Mouse (Mus musculus) olfactory bulb, adult 2 months (tissue): ENCODE results near the gene Smtnl1. TPM values are rescaled to one million over a fixed set of nuclear protein-coding genes. Genes with fewer than 3 reads are reported as not detected.

Experiments
- H3K27ac ChIP-seq: fragments of 200-500 bp; 2 replicates; pipeline ENCODE4 v1.5.1; 2012; ENCODE audit warnings: low read depth, low read length; ENCODE audit not compliant: insufficient read depth
- H3K4me1 ChIP-seq: fragments of 200-500 bp; 2 replicates; pipeline ENCODE4 v1.6.1; 2012; ENCODE audit warnings: low read length; ENCODE audit not compliant: control insufficient read depth, insufficient read depth
- H3K4me3 ChIP-seq: fragments of 200-500 bp; 2 replicates; pipeline ENCODE4 v1.5.1; 2012; ENCODE audit warnings: mild to moderate bottlenecking, low read depth, low read length, moderate library complexity; ENCODE audit not compliant: insufficient read depth
- CTCF ChIP-seq: fragments of 200-500 bp; IDR thresholded peaks from 2 replicates; pipeline ENCODE4 v1.5.1; 2012; ENCODE audit warnings: low read depth, mild to moderate bottlenecking, low read length, moderate library complexity; ENCODE audit not compliant: insufficient read depth
- POLR2A ChIP-seq: fragments of 200-500 bp; IDR thresholded peaks from 2 replicates; pipeline ENCODE4 v1.6.1; 2012; ENCODE audit warnings: mild to moderate bottlenecking, low read depth, low read length, moderate library complexity; ENCODE audit not compliant: insufficient read depth
- WGBS: fragments of 180-500 bp; shearing (Covaris S2); methylation state at CpG from one replicate; pipeline ENCODE4 v1.1.7; 2018; 5-methylcytosine and 5-hydroxymethylcytosine counted together
- polyA plus RNA-seq: library from polyadenylated mRNA; stranded (reverse); fragments of >200 nt; gene quantifications from 2 replicates; pipeline ENCODE4 v1.2.4, GENCODE M21; 2012; ENCODE audit warnings: low replicate concordance; ENCODE audit not compliant: missing spikeins, insufficient read depth, insufficient read length

Gene Smtnl1
- polyA plus RNA-seq, 1 experiment = not detected

GRCm38 (mm10) chr2:84790418-84790817 is 32.0 kb downstream of the Smtnl1 start:
- WGBS = 68% methylated on average over 9 of the region's 9 CpGs
- TF ChIP-seq CTCF (no peak), POLR2A (no peak)
- no peak overlapping the region for H3K4me3 ChIP-seq

GRCm38 (mm10) chr2:84788316-84788715 is 34.1 kb downstream of the Smtnl1 start:
- no peak overlapping the region for H3K4me3 ChIP-seq
- H3K4me1 ChIP-seq = no peaks in the 10 kb centered on the region
- no peak overlapping the region for H3K27ac ChIP-seq
- no peak for TF ChIP-seq POLR2A
- no peak for TF ChIP-seq CTCF
- WGBS = 77% methylated on average over 3 of the region's 3 CpGs

More at GRCm38 (mm10) chr2:84790418-84790817, 32.0 kb downstream of the Smtnl1 start:
- Histone ChIP-seq H3K4me1 (no peaks in the 10 kb centered on the region), H3K27ac (no peak overlapping the region)

- Histone ChIP-seq H3K4me3 (no peak overlapping the region), H3K27ac (no peak overlapping the region), H3K4me1 (no peaks in the 10 kb centered on the region)
- WGBS = 48% methylated on average over 3 of the region's 3 CpGs
- no peak for TF ChIP-seq CTCF
- no peak for TF ChIP-seq POLR2A
Measured at GRCm38 (mm10) chr2:84783840-84784566, 38.4 kb downstream of the Smtnl1 start.

DNA sequence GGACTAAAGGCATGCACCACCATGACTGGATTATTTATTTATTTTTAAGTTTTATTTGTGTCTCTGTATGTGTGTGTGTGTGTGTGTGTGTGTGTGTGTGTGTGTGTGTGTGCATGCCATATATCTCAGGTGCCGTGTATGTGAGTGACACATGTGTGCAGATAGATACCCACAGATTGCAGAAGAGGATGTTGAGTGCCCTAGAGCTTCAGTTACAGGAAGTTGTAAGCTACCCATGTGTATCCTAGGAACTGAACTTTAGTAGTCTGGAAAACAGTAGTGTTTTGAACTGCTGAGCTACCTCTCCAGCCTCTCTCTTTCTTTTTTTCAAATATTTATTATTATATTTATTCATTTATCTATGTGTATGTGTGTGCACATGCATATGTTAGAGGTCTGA is 39.1 kb downstream of the Smtnl1 start:
- no peak overlapping the region for H3K27ac ChIP-seq
- H3K4me3 ChIP-seq = no peak overlapping the region
- TF ChIP-seq CTCF (no peak), POLR2A (no peak)
- H3K4me1 ChIP-seq = no peaks in the 10 kb centered on the region
- 96% methylated on average over 1 of the region's 1 CpGs for WGBS

- TF ChIP-seq CTCF (no peak), POLR2A (no peak)
- no peak overlapping the region for H3K4me3 ChIP-seq
- 55% methylated on average over 6 of the region's 6 CpGs for WGBS
- peaks cover 7% of the 10 kb centered on the region for H3K4me1 ChIP-seq
- H3K27ac ChIP-seq = no peak overlapping the region
Measured at GRCm38 (mm10) chr2:84779210-84779609, 43.2 kb downstream of the Smtnl1 start.

DNA sequence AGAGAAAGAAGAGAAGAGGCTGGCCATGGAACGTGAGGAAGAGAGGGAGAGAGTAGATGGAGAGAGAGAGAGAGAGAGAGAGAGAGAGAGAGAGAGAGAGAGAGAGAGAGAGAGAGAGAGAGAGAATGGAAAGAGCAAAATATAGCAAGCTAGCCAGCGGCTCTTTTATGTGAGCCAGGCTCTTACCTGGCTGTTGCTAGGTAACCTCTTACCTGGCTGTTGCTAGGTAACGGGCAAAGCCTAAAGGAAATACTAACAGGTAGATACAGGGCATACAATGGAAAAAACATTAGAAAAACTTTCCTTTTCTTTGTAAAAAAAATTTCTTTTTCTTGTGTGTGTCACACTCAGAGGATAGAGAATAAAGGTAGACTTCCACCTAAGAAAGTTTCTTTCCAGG is 44.7 kb downstream of the Smtnl1 start:
- peaks cover 10% of the 10 kb centered on the region for H3K4me1 ChIP-seq
- 64% methylated on average over 3 of the region's 3 CpGs for WGBS
- no peak overlapping the region for H3K4me3 ChIP-seq
- TF ChIP-seq POLR2A = no peak
- no peak for TF ChIP-seq CTCF
- H3K27ac ChIP-seq = no peak overlapping the region

DNA sequence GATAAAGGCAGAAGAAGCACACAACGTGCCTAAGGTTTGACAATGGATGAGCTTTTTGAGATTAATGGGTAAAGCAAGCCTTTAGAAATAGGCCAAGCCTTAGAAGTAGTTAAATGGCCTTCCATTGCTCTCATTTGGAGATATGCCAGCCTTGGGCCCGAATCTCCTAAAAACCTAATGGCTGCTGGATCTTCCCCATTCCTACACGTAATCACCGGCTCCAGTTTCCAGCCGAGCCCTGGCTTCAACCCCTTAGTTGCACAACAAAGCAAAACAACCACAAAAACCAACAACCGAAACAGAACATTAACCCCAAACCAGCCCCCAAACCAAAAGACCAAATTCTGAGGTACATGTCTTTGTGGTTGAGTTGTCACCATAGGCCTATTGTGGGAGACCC is 46.8 kb downstream of the Smtnl1 start:
- no peak overlapping the region for H3K4me3 ChIP-seq
- H3K4me1 ChIP-seq = peaks cover 10% of the 10 kb centered on the region
- no peak for TF ChIP-seq CTCF
- no peak for TF ChIP-seq POLR2A
- WGBS = 72% methylated on average over 6 of the region's 6 CpGs
- H3K27ac ChIP-seq = no peak overlapping the region

DNA sequence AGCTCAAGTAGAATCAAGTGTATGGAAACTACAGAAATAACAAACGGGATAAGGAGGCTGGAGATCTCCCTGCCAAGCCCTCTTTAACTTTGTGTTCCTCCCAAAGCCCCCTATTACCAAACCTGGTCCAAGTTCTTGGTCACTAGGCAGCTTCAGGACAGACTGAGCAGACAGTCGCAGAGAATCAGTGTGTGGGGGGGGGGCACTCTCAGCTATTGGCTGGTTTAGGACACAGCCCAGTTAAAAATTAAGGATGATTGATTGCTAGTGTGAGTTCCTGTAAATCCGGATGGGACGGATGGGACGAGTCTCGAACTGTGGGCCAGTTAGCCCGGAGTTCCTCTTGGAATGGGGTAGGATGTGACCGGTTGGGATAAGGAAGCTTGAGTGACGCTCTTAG is 47.2 kb downstream of the Smtnl1 start, which contains the start of gene Serping1:
Gene Serping1, minus strand, starts transcription at position 204 of the 400 bp plus-strand sequence.
- WGBS = 79% methylated on average over 9 of the region's 9 CpGs
- peaks cover 10% of the 10 kb centered on the region for H3K4me1 ChIP-seq
- no peak for TF ChIP-seq POLR2A
- no peak for TF ChIP-seq CTCF
- no peak within 1 kb of the TSS for H3K27ac ChIP-seq
- H3K4me3 ChIP-seq = peak within 1 kb of the TSS; percentile 4; the same call in 1 of the 2 replicates

DNA sequence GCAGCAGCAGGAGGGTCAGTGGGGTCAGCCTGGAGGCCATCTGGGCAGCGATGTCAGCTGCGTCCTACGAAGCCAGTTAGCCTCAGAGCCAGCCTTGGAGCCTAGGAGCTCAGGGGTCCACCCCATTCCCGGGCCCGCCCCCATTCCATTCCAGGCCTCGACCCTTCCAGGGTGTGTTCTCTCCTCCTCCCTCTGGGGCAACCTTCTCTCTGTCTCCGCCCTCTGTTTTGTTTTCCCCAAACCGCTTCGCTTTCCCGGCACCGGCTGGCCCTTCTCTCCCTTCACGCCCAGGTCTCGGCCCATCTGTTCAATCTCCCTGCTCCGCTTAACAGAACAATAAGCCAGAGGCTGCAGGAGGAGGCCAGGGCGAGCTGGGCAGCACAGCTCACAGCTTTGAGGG is 47.7 kb downstream of the Smtnl1 start:
- Histone ChIP-seq H3K4me3 (peak overlapping the region; percentile 4; the same call in 1 of the 2 replicates), H3K27ac (no peak overlapping the region), H3K4me1 (peaks cover 10% of the 10 kb centered on the region)
- TF ChIP-seq POLR2A (no peak), CTCF (no peak)
- 11% methylated on average over 15 of the region's 15 CpGs for WGBS

DNA sequence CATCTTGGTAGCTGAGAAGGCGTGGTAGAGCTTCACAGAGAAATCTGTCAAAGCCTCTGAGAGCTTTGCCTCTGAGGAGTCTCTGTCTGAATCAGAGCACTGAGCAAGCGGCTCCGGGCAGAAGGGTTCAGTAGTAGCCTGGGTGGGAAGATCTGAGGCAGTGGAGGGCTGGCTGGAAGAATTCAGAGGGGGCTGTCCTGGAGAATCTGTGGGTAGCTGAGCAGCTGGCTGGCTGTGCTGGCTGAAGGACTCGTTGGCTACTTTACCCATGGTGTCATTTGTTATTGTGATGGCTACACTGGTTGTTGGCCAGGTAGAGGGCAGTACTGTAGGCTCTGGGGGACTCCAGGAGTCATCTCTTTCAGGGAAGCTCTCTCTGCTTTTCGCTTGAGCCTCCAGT is 49.3 kb downstream of the Smtnl1 start:
- Histone ChIP-seq H3K27ac (no peak overlapping the region), H3K4me3 (no peak overlapping the region), H3K4me1 (peaks cover 10% of the 10 kb centered on the region)
- WGBS = 78% methylated on average over 5 of the region's 5 CpGs
- TF ChIP-seq POLR2A (no peak), CTCF (no peak)
